In the genomic region with DNA sequence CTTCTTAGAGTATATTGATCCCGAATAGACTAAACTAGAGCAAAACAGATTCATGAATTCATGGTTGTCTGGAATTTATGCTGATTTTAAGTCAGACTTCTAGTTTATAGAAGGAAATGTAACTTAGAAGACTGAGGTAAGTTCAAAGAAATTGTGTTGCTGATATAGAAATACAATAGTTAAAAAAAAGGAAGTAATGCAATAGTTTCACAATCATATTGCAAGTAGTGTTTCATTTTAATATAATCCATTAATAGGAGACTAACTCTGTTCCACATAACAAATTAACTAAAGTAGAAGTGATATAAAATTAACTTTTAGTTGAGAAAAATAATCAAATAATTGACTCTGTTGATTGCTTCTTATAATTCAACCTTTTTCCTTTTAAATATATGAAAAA, we compare ENCODE assay signal across 11 mouse cellular contexts.
"Had no signal": no experiment of that assay in that cellular context is flagged by ENCODE, and none has a peak within 500 bp of the region (broad histone marks: within the 10 kb centered on the region; RNA-seq: fewer than 3 reads in every experiment).

No protein-coding gene starts in this region.

- DNase-seq: liver, postnatal 0 days; lung, adult 2 months; lung, postnatal 14 days; lung, postnatal 36 days; right cerebral cortex, postnatal 14 days; thymus, adult 2 months; thymus, postnatal 25 days; thymus, postnatal 4 days had no signal

- ATAC-seq: liver, postnatal 0 days; lung, postnatal 0 days; midbrain, embryonic 13.5 days; midbrain, embryonic 15.5 days had no signal
